Mouse (Mus musculus): Measurements from ENCODE around the gene Prkca.

- TF ChIP-seq CTCF (IDR thresholded peaks at IDR 0.05; ENCODE audit: control insufficient read depth, insufficient read depth, insufficient replicate concordance, low read depth, low read length) (no peak), POLR2A (IDR thresholded peaks at IDR 0.05; ENCODE audit: control insufficient read depth, low read depth, low read length) (no peak)
Measured at GRCm38 (mm10) chr11:107947951-107948350, 395.8 kb downstream of the Prkca start.
